Mouse (Mus musculus) neural tube, embryonic 13.5 days (tissue): ENCODE measurements at regions not wholly inside any gene's neighbourhood (a gene's known extent, or its start where the extent isn't known, plus 50 kb on each side); places are given as distances from the start of the nearest gene placed in this dataset.

Experiments used
- ATAC-seq: fragments of 200-750 bp; cut with Nextera tagmentation; 2 replicates; pipeline ENCODE4 v1.8.0; 2017; ENCODE audit warnings: low read depth, mild to moderate bottlenecking, moderate TSS enrichment, moderate library complexity
- H3K27ac ChIP-seq: fragments of 300-500 bp; sonication (generic); replicated peaks from 2 replicates; pipeline ENCODE4 v1.5.1; 2015; ENCODE audit warnings: moderate library complexity, mild to moderate bottlenecking, inconsistent platforms
- H3K27me3 ChIP-seq: fragments of 300-500 bp; sonication (generic); 2 replicates; pipeline ENCODE4 v1.6.1; 2015; ENCODE audit warnings: mild to moderate bottlenecking, inconsistent platforms
- H3K36me3 ChIP-seq: fragments of 300-500 bp; sonication (generic); 2 replicates; pipeline ENCODE4 v1.6.1; 2015; ENCODE audit warnings: mild to moderate bottlenecking, inconsistent platforms
- H3K4me1 ChIP-seq: fragments of 300-500 bp; sonication (generic); replicated peaks from 2 replicates; pipeline ENCODE4 v1.6.1; 2015; ENCODE audit warnings: inconsistent platforms
- H3K4me2 ChIP-seq: fragments of 300-500 bp; sonication (generic); 2 replicates; pipeline ENCODE4 v1.6.1; 2015; ENCODE audit warnings: inconsistent platforms, mild to moderate bottlenecking, moderate library complexity
- H3K4me3 ChIP-seq: fragments of 300-500 bp; sonication (generic); 2 replicates; pipeline ENCODE4 v1.5.1; 2015; ENCODE audit warnings: mild to moderate bottlenecking, inconsistent platforms
- H3K9ac ChIP-seq: fragments of 300-500 bp; sonication (generic); 2 replicates; pipeline ENCODE4 v1.6.1; 2015; ENCODE audit warnings: moderate library complexity, mild to moderate bottlenecking, inconsistent platforms
- H3K9me3 ChIP-seq: fragments of 300-500 bp; sonication (generic); 2 replicates; pipeline ENCODE4 v1.6.1; 2016; ENCODE audit warnings: inconsistent platforms
- WGBS: fragments of 180-500 bp; shearing (Covaris S2); methylation state at CpG from one replicate; pipeline ENCODE4 v1.1.7; 2015; 5-methylcytosine and 5-hydroxymethylcytosine counted together
- microRNA-seq: library from miRNA; unstranded; fragments of <30 nt; microRNA quantifications from one replicate; pipeline ENCODE4, GENCODE M21; 2016

DNA sequence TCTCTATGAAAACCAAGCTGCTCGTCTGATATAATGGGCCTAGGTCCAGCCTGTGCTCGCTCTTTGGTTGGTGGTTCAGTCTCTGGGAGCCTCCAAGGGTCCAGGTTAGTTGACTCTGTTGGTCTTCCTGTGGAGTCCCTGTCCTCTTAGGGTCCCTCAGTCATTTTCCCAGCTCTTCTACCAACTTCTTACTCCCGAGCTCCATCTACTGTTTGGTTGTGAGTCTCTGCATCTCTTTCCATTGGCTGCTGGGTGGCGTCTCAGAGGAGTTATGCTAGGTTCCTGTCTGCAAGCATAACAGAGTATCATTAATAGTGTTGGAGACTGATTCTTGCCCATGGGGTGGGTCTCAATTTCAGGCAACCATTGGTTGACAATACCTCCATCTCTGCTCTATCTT lies 60.0 kb upstream of the Topaz1 start:
- Histone ChIP-seq H3K36me3 (no peaks in the 10 kb centered on the region), H3K9ac (no peak overlapping the region), H3K27ac (no peak overlapping the region), H3K4me2 (no peak overlapping the region), H3K27me3 (no peaks in the 10 kb centered on the region), H3K4me3 (no peak overlapping the region), H3K9me3 (no peaks in the 10 kb centered on the region), H3K4me1 (no peaks in the 10 kb centered on the region)
- 24% methylated on average over 4 of the region's 4 CpGs for WGBS
- ATAC-seq, result peak; percentile 26; the same call in 1 of the 2 replicates

DNA sequence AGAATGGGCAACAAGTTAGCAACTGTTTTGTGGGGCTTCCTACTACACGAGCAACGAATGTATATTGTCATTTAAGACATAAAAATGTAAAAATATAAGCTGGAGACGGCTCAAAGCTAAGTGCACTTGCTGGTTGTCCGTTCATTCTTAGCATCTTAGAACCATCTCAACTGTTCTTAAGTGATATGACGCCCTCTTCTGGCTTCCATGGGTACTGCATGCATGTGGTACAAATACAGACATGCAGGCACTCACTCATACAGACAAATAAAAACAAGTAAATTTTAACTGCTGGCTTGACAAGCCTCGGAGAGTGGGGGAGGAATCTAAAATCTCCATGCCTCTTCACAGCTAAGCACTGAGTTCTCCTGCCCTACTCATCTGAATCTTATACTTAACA lies 55.3 kb upstream of the Topaz1 start:
- no peak overlapping the region for H3K9ac ChIP-seq
- no peaks in the 10 kb centered on the region for H3K36me3 ChIP-seq
- no peak for ATAC-seq
- no peaks in the 10 kb centered on the region for H3K9me3 ChIP-seq
- peaks cover 9% of the 10 kb centered on the region for H3K4me1 ChIP-seq
- no peak overlapping the region for H3K4me2 ChIP-seq
- 72% methylated on average over 6 of the region's 6 CpGs for WGBS
- no peak overlapping the region for H3K4me3 ChIP-seq
- no peak overlapping the region for H3K27ac ChIP-seq
- H3K27me3 ChIP-seq, result no peaks in the 10 kb centered on the region

DNA sequence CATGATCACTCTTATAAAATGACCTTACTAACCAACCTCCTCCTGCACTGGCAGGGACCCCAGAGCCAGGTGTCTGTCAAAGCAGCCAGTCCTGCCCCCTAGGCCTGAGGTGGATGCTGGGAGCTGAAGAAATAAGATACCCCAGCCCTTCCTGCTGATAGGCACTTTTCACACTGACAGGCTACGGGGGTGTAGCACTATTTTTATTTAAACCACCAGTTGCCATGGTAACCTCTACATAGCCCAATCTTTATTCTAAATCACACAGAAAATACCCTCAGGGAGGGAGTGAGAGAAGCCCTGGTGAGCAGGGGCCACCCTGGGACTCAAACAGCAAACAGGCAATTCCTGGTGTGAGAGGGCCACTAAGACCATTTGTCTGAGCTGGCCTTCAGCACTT lies 51.4 kb upstream of the Topaz1 start:
- Histone ChIP-seq H3K27me3 (no peaks in the 10 kb centered on the region), H3K4me2 (no peak overlapping the region), H3K27ac (no peak overlapping the region), H3K4me1 (peaks cover 9% of the 10 kb centered on the region), H3K9me3 (no peaks in the 10 kb centered on the region), H3K36me3 (no peaks in the 10 kb centered on the region), H3K9ac (no peak overlapping the region), H3K4me3 (no peak overlapping the region)
- 7% methylated on average over 1 of the region's 1 CpGs for WGBS
- ATAC-seq, result no peak

Small RNAs in the stretch of these regions (microRNA-seq; reads per million reads assigned to microRNA genes)
- gene Mir138-1, result 790 reads per million, percentile 78 among the genes with 10 or more reads in this experiment
